Mouse (Mus musculus) bone marrow macrophage, adult 2 months (primary cell): ENCODE measurements around the gene Cgrrf1.

Source experiments
- CTCF ChIP-seq: IDR thresholded peaks from 2 replicates; pipeline ENCODE4 v1.5.1; 2012; ENCODE audit warnings: low read depth, mild to moderate bottlenecking, low read length, moderate library complexity
- POLR2A ChIP-seq: IDR thresholded peaks from 2 replicates; pipeline ENCODE4 v1.6.1; 2012; ENCODE audit warnings: mild to moderate bottlenecking, low read depth, low read length, borderline replicate concordance

DNA sequence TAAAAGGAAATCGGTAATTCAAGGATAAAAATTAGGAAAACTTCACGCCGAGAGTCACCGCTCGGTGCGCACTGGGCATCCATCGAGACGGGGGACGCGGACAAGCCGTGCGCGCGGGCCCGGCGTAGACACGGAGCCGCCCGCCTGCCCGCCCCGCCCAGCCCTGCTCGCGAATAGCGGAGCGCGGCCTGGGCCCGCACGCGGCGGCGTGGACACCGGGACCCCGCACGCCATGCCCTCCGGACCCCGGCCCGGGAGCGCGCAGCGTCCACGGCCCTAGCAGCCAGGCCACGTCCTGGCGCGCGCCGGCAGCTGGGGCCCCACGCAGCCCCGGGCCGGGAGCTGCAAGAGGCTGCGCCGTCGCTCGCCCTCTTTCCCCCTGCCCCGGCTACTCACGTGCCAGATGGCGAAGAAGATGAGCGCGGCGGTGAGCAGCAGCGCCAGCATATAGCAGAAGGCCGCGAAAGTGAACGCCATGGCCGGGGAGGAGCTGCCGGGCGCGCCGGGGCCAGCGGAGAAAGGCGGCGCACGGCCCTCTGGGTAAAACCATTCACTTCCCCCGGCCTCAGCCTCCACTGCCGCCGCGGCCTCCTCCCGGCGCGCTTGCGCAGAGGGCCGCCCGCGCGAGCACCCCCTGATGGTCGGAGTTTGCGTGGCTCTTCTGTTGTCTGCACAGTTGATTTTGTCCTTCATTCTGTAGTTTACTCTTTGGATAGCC is 44.0 kb upstream of the Cgrrf1 start, which contains the start of gene Cnih1:
- TF ChIP-seq CTCF, result no peak
- TF ChIP-seq POLR2A, result no peak
